Mouse (Mus musculus): ENCODE measurements around the gene Acap1. TPM values are rescaled to one million over a fixed set of nuclear protein-coding genes. Genes with fewer than 3 reads are reported as not detected.
"Not testable (repeated sequence)": the region's sequence is repeated elsewhere in the genome, so short reads cannot be mapped to it uniquely, and the experiment has no call there.

Gene Acap1
- polyA plus RNA-seq, 1 experiment from 2014 or later, result 1.5 TPM

GRCm38 (mm10) chr11:69867335-69867734 is 28.0 kb downstream of the Acap1 start:
- ATAC-seq (ENCODE audit: low read depth), result no peak
- no peak overlapping the region for H3K4me2 ChIP-seq (ENCODE audit: low read depth, low read length)
- H3K9ac ChIP-seq (ENCODE audit: low read depth, low read length), result no peak overlapping the region
- H3K36me3 ChIP-seq (ENCODE audit: control insufficient read depth, insufficient read depth, low read length), result no peaks in the 10 kb centered on the region
- H3K9me3 ChIP-seq (ENCODE audit: control insufficient read depth, low read length), result no peaks in the 10 kb centered on the region
- no peak overlapping the region for H3K4me3 ChIP-seq (ENCODE audit: low read depth, low read length)
- no peaks in the 10 kb centered on the region for H3K27me3 ChIP-seq (replicated peaks; ENCODE audit: control insufficient read depth, insufficient read depth, low read length)
- WGBS, result 72% methylated on average over 9 of the region's 9 CpGs
- H3K4me1 ChIP-seq (ENCODE audit: control insufficient read depth, insufficient read depth, low read length), result no peaks in the 10 kb centered on the region
- no peak for DNase-seq (ENCODE audit: low spot score)
- no peak overlapping the region for H3K27ac ChIP-seq (replicated peaks; ENCODE audit: low read depth, low read length)

GRCm38 (mm10) chr11:69865561-69865960 is 29.8 kb downstream of the Acap1 start:
- Histone ChIP-seq H3K4me3 (ENCODE audit: low read depth, low read length) (no peak overlapping the region), H3K27ac (replicated peaks; ENCODE audit: low read depth, low read length) (no peak overlapping the region), H3K9ac (ENCODE audit: low read depth, low read length) (no peak overlapping the region), H3K27me3 (replicated peaks; ENCODE audit: control insufficient read depth, insufficient read depth, low read length) (no peaks in the 10 kb centered on the region), H3K4me1 (ENCODE audit: control insufficient read depth, insufficient read depth, low read length) (no peaks in the 10 kb centered on the region), H3K4me2 (ENCODE audit: low read depth, low read length) (no peak overlapping the region), H3K9me3 (ENCODE audit: control insufficient read depth, low read length) (no peaks in the 10 kb centered on the region), H3K36me3 (ENCODE audit: control insufficient read depth, insufficient read depth, low read length) (no peaks in the 10 kb centered on the region)
- ATAC-seq (ENCODE audit: low read depth) (no peak), DNase-seq (ENCODE audit: low spot score) (no peak)
- 81% methylated on average over 9 of the region's 9 CpGs for WGBS

DNA sequence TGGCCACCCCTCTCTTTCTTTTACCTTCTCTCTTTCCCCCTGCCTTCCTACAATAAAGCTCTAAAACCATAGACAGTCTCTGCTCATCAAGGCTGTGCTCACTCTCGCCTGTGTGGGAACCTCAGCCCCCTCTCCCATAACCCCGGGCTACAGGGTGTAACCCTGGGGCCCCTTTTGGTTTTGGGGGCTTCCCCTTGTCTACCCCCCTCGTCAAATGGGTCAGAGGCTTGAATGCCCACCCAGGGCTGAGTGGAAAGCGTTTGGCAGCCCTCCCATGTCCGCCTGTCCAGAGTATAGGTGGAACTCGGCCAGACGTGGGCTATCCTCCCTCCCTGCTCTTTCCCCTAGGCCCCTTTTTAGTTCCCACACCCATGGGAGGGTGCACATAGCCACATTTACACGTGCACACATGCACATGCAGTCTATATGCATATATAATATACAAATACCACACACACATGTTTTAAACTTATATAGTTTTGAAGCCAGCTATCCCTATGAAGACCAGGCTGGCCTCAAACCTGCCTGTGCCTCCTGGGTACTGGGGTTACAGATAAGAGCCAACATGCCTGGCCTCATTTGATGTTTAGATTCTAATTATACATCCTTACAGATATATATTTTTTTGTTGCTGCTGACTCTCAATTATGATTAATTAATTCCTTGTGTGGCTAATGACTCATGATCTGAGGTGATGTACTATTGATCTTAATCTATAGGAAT is 31.0 kb downstream of the Acap1 start:
- no peak overlapping the region for H3K4me2 ChIP-seq (ENCODE audit: low read depth, low read length)
- ATAC-seq (ENCODE audit: low read depth) (no peak), DNase-seq (ENCODE audit: low spot score) (no peak)
- no peaks in the 10 kb centered on the region for H3K36me3 ChIP-seq (ENCODE audit: control insufficient read depth, insufficient read depth, low read length)
- no peak overlapping the region for H3K9ac ChIP-seq (ENCODE audit: low read depth, low read length)
- no peak overlapping the region for H3K4me3 ChIP-seq (ENCODE audit: low read depth, low read length)
- no peaks in the 10 kb centered on the region for H3K9me3 ChIP-seq (ENCODE audit: control insufficient read depth, low read length)
- WGBS, result 48% methylated on average over 8 of the region's 8 CpGs
- no peak overlapping the region for H3K27ac ChIP-seq (replicated peaks; ENCODE audit: low read depth, low read length)
- no peaks in the 10 kb centered on the region for H3K4me1 ChIP-seq (ENCODE audit: control insufficient read depth, insufficient read depth, low read length)
- peaks cover under 1% of the 10 kb centered on the region; the same call in 1 of the 2 replicates for H3K27me3 ChIP-seq (replicated peaks; ENCODE audit: control insufficient read depth, insufficient read depth, low read length)

GRCm38 (mm10) chr11:69863729-69864128 is 31.6 kb downstream of the Acap1 start:
- H3K4me2 ChIP-seq (ENCODE audit: low read depth, low read length); DNase-seq (ENCODE audit: low spot score); H3K4me3 ChIP-seq (ENCODE audit: low read depth, low read length); H3K9me3 ChIP-seq (ENCODE audit: control insufficient read depth, low read length); H3K27ac ChIP-seq (replicated peaks; ENCODE audit: low read depth, low read length); H3K36me3 ChIP-seq (ENCODE audit: control insufficient read depth, insufficient read depth, low read length); H3K27me3 ChIP-seq (replicated peaks; ENCODE audit: control insufficient read depth, insufficient read depth, low read length); H3K4me1 ChIP-seq (ENCODE audit: control insufficient read depth, insufficient read depth, low read length); ATAC-seq (ENCODE audit: low read depth); H3K9ac ChIP-seq (ENCODE audit: low read depth, low read length): not testable (repeated sequence)
- 70% methylated on average over 3 of the region's 3 CpGs for WGBS

GRCm38 (mm10) chr11:69858113-69858998 is 37.0 kb downstream of the Acap1 start, which contains the start of gene Tnk1:
TSS of gene Tnk1 (minus strand) at chr11:69858730.
- Histone ChIP-seq H3K36me3 (ENCODE audit: control insufficient read depth, insufficient read depth, low read length) (no peaks in the 10 kb centered on the region), H3K27ac (replicated peaks; ENCODE audit: low read depth, low read length) (peak within 1 kb of the TSS; percentile 54)
- WGBS, result 22% methylated on average over 29 of the region's 30 CpGs

GRCm38 (mm10) chr11:69855347-69855746 is 40.0 kb downstream of the Acap1 start:
- no peak overlapping the region for H3K9ac ChIP-seq (ENCODE audit: low read depth, low read length)
- H3K4me3 ChIP-seq (ENCODE audit: low read depth, low read length), result no peak overlapping the region
- no peak overlapping the region for H3K27ac ChIP-seq (replicated peaks; ENCODE audit: low read depth, low read length)
- DNase-seq (ENCODE audit: low spot score), result no peak
- H3K36me3 ChIP-seq (ENCODE audit: control insufficient read depth, insufficient read depth, low read length), result peaks cover 24% of the 10 kb centered on the region
- H3K9me3 ChIP-seq (ENCODE audit: control insufficient read depth, low read length), result no peaks in the 10 kb centered on the region
- 0 out of 2 replicates have a peak, but pooled peaks cover 5% of the 10 kb centered on the region for H3K4me1 ChIP-seq (ENCODE audit: control insufficient read depth, insufficient read depth, low read length)
- no peak for ATAC-seq (ENCODE audit: low read depth)
- peaks cover 12% of the 10 kb centered on the region for H3K27me3 ChIP-seq (replicated peaks; ENCODE audit: control insufficient read depth, insufficient read depth, low read length)
- H3K4me2 ChIP-seq (ENCODE audit: low read depth, low read length), result no peak overlapping the region
- 21% methylated on average over 16 of the region's 16 CpGs for WGBS

More at GRCm38 (mm10) chr11:69858113-69858998, 37.0 kb downstream of the Acap1 start, which contains the start of gene Tnk1:
- peak within 1 kb of the TSS; percentile 28; the same call in 1 of the 2 replicates for H3K9ac ChIP-seq (ENCODE audit: low read depth, low read length)
- H3K4me3 ChIP-seq (ENCODE audit: low read depth, low read length), result peak within 1 kb of the TSS; percentile 20
- peaks cover 12% of the 10 kb centered on the region for H3K27me3 ChIP-seq (replicated peaks; ENCODE audit: control insufficient read depth, insufficient read depth, low read length)
- H3K9me3 ChIP-seq (ENCODE audit: control insufficient read depth, low read length), result no peaks in the 10 kb centered on the region
- no peaks in the 10 kb centered on the region for H3K4me1 ChIP-seq (ENCODE audit: control insufficient read depth, insufficient read depth, low read length)
- peak; percentile 64; the same call in 1 of the 2 replicates for ATAC-seq (ENCODE audit: low read depth)
- DNase-seq (ENCODE audit: low spot score), result peak; percentile 74
- peak within 1 kb of the TSS; percentile 36 for H3K4me2 ChIP-seq (ENCODE audit: low read depth, low read length)

GRCm38 (mm10) chr11:69854680-69855079 is 40.7 kb downstream of the Acap1 start:
- WGBS, result 81% methylated on average over 10 of the region's 10 CpGs
- DNase-seq (ENCODE audit: low spot score), result no peak
- Histone ChIP-seq H3K27me3 (replicated peaks; ENCODE audit: control insufficient read depth, insufficient read depth, low read length) (peaks cover 12% of the 10 kb centered on the region), H3K9ac (ENCODE audit: low read depth, low read length) (no peak overlapping the region), H3K36me3 (ENCODE audit: control insufficient read depth, insufficient read depth, low read length) (peaks cover 31% of the 10 kb centered on the region), H3K9me3 (ENCODE audit: control insufficient read depth, low read length) (no peaks in the 10 kb centered on the region), H3K4me3 (ENCODE audit: low read depth, low read length) (no peak overlapping the region), H3K4me2 (ENCODE audit: low read depth, low read length) (no peak overlapping the region), H3K27ac (replicated peaks; ENCODE audit: low read depth, low read length) (no peak overlapping the region), H3K4me1 (ENCODE audit: control insufficient read depth, insufficient read depth, low read length) (0 out of 2 replicates have a peak, but pooled peaks cover 5% of the 10 kb centered on the region)
- ATAC-seq (ENCODE audit: low read depth), result no peak

DNA sequence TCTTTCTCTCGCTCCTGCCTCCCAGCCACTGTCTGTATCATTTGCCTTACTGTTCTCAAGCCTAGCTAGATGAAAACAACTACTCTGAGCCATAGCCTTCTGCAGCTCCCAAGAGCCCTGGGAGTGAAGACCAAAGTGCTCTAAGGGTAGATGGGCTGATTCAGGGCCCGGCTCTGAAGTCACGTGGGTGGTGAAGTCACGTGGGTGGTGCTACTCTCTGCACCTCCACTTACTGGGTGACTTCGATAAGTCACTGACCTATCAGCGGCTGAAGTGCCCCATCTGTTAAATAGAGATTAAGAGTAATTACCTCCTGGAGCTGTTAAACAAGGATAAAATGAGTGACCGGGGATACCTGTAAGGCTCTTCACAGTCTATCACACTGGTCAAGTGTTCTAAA is 41.3 kb downstream of the Acap1 start:
- Histone ChIP-seq H3K4me3 (ENCODE audit: low read depth, low read length) (no peak overlapping the region), H3K27ac (replicated peaks; ENCODE audit: low read depth, low read length) (no peak overlapping the region), H3K9me3 (ENCODE audit: control insufficient read depth, low read length) (no peaks in the 10 kb centered on the region), H3K27me3 (replicated peaks; ENCODE audit: control insufficient read depth, insufficient read depth, low read length) (peaks cover 9% of the 10 kb centered on the region), H3K36me3 (ENCODE audit: control insufficient read depth, insufficient read depth, low read length) (peaks cover 38% of the 10 kb centered on the region), H3K4me1 (ENCODE audit: control insufficient read depth, insufficient read depth, low read length) (0 out of 2 replicates have a peak, but pooled peaks cover 5% of the 10 kb centered on the region), H3K9ac (ENCODE audit: low read depth, low read length) (no peak overlapping the region), H3K4me2 (ENCODE audit: low read depth, low read length) (no peak overlapping the region)
- no peak for ATAC-seq (ENCODE audit: low read depth)
- 62% methylated on average over 7 of the region's 7 CpGs for WGBS
- DNase-seq (ENCODE audit: low spot score), result no peak
